Mouse (Mus musculus) v-Abl transformed pro-B cells (cell line): ENCODE data around the gene Zfp61.

ENCODE experiments used
- in situ Hi-C, 2 experiments: fragments of 400-800 bp; cut with MboI; formaldehyde crosslinking; loops; one replicate each; pipeline ENCODE4 v1.15.1; 2025; ENCODE audit not compliant: unreplicated experiment in 2 of 2

Gene Zfp61

DNA sequence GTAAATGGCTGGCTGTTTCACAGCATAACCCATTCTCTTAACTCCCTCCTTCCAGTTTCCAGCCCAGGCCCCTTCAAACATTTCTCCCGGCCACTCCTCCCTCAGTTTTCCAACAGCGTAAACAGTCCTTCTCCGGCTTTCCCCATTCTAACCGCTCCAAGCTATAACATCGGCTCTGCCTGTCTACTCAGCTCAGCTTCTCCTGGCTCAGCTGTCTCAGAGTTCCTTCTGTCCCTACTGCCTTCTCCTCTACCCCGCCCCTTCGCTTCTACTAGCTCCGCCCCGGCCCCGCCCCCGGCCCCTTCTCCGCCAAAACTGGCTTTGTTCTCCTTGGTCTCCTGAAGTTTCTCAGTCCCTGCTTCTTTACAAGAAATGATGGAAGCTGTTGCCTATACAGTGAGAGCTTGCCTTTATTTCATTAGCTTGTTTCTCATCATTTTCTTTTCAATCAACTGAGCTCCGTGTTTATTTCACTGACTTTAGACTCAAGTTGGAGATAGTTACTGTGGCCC, at the start of gene Zfp61:
Gene Zfp61, minus strand, starts transcription at position 462 of the 512 bp plus-strand sequence.
- in situ Hi-C loops, result loop anchor here (25.0 kb wide), 2 partner anchors 661 to 1461 kb away; partner anchors contain the start of genes Hnrnpul1 (in 2 of the 2) and Rabac1 (in 1 of the 2)

DNA sequence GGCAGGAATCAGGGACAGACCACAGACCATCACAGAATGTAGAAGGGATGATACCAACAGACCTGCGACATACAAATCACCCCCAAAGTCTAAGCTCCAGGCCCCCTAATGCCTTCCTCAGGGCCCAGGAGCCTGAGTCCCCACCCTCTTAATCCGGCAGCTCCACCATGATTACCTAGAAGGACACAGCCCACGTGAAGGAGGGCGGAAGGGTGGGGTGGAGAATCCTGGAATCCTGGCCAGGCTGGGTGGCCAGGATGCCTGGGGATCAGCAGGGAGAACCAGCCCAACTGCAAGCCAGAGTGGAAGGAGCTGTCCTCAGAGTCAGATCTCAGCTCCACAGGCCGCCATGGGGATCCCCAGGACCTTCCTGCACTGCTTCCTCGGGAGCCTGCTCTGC, 47.9 kb upstream of the Zfp61 start, which contains the start of gene Lypd5:
Gene Lypd5, plus strand, starts transcription at position 301 of the 400 bp plus-strand sequence.
- in situ Hi-C loops, result no loop called here

DNA sequence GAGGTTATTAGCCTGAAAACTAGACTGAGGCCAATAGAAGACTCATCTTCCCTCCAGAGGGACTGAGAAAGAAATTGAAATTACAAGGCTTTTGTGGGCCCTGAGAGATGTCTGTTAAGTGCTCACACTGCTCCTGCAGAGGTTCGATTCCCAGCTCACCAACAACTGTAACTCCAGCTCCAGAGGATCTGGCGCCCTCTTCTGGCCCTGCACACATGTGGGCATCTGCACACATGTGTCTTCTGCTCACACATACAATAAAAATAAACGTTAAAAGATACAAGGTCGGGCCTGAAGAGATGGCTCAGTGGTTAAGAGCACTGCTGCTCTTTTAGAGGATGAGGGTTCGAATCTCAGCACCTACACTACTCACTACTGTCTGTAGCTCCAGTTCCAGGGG, 45.4 kb upstream of the Zfp61 start:
- in situ Hi-C loops, result no loop called here

DNA sequence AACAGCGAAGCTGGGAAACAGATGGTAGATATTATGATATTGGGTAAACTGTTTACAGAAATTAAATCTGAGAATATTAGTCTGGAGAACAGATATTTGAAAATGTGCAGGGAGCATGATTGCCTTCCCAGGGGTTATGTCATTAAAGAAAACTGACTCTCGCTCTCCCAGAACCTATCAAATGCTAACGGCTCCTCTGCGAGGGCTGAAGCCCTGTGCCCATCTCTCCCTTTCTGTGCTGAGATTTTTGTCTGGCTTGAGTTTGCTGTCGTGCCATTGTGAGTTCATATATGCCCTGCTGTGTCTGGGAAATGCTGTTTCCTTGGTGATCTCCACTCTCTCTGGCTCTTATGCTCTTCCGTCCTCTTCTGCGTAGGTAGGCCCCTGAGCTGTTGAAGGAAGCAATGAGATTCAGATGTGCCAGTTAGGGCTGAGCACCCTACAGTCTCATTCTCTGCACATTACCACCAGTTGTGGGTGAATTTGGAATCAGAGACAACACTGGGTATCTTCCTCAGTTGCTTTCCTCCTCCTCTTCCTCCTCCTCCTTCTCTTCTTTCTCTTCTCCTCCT, 42.8 kb upstream of the Zfp61 start:
- in situ Hi-C loops, result no loop called here

DNA sequence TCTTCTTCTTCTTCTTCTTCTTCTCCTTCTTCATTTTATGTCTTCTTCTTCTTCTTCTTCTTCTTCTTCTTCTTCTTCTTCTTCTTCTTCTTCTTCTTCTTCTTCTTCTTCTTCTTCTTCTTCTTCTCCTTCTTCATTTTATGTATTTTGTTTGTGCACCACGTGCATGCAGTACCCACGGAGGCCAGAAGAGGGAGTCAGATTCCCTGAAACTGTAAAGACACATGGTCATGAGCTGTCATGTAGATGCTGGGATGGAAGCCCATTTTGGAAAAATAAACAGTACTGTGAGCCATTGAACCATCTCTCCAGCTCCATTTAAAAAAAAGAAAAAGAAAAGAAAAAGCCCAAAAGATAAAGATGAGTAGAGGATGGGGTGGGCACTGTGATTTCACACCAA, 37.2 kb upstream of the Zfp61 start:
- in situ Hi-C loops, result no loop called here

DNA sequence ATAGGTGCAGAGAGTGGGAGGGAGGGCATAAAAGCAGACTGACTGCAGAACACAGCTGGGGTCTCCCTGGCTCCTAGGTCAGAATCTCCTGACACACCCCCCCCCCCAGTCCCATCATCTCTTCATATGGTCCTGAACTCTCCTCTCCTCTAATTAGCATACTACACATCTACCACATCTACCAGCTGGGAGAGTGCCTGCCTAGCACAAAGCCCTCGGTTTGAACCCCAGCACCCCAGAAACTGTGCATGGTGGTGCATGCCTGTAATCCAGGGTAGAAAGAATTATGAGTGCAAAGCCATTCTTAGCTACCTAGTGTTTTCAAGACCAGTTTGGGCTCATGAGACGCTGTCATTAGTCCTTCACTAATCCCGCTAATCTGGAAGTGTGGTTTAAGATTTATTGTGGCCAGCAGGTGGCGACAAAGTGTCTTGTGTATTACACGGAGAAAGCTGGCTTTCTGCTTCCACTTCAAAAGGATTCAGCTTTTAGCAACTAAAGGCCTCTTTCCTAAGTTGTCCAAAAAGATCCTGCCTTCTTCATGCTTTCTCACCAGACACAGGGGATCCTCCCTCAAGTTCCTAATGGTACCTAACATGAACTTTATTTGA, 34.8 kb upstream of the Zfp61 start:
- in situ Hi-C loops, result no loop called here

DNA sequence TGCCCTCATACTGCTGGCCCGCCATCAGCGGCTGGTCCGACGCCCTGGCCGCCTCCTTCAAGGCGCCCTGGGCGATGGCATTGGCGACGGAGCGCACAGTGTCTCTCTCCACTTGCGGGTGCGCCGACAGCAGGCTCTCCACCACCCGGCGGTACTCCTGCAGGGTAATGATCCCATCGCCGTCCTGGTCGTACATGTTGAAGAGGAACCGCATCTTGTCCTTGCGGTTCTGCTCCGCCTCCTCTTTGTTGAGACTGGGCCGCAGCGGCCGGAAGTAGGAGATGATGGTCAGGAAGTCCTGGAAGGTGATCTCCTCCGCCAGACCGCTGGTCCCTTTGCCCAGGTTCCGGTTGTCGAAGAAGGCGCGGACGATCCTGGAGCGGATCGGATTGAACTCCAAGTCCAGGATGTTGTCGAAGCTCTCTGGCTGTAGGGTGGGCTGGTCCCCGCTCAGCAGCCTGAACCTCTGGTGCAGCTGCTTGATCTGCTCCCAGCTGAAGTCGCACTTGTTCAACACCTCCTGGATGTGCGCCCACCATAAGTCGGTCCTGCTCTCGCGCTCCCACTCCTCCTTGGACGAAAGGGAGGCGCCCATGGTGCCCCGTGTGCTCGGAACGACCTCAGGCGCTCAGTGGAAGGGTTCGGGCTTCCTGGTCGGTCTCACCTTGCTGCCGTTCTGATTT, 32.4 kb upstream of the Zfp61 start, which contains the start of gene Tescl:
Gene Tescl, minus strand, starts transcription at position 633 of the 683 bp plus-strand sequence.
- in situ Hi-C loops, result no loop called here

DNA sequence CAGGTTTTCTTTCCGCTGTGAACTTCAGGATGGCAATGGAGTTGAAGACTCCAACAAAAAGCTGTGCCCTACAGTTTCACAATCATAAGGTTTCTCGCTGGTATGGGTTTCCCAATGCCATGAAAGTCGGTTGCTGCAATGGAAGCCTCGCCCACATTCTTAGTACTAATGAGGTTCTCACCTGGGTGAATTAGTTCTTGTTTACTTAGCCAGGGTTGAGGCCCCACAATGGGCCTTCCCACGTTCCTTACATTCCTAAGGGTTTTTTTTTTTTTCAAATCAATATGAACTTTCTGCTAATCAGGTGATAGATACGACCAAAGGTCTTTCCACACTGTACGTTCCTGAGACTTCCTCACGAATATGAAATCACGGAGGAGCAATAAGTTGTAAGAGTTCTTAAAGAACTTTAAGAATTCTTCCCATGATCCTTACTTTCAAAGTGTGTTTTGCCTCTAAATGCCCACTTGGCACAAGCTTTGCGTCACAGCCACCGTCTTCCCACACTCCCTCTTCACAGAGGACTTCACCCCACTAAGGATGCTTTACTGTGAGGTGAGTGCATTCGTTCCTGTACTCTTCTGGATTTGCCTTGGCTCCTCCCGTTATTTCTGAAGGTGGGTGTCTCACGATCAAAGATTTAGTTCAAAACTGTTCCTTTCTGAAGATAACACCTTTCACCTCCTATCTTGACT, 26.4 kb upstream of the Zfp61 start:
- in situ Hi-C loops, result no loop called here

DNA sequence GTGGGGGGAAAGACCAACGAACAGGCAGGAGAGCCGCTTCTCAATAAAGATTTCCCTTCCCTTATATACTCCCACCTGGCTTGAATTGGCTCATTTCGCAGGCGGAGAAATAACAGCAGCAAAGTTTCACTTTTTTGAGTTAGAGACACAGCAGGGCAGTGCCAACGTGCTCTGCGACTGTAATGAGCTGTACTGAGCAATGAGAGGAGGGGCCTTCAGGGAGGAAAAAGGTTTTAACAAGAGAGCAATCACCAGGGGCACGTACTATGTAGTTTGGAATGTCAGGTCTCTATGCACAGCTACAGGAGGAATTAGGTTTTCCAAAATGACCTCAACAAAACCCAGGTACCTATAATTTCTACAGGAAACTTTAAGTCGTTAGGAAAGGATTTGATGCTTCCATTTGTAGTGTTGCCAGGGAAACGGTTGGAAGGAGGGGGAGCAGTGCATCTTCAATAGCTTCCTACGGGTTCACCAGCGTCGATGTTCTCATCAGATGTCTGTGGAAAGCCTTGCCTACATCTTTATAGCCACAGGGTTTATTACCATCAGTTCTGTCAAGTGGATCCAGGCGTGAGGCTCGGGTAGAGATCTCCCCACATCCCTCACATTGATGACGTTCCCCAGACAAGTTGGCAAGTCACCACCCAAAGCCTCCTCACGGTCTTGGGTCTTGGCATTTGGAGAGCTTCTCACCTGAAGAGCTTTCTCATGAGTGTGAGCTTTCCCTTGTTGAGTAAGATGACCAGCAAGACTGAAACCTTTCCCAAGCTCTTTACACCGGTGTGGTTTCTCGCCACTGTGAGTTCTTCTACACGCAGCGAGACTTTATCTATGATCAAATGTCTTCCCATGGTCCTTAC, 25.5 kb upstream of the Zfp61 start:
- in situ Hi-C loops, result no loop called here

DNA sequence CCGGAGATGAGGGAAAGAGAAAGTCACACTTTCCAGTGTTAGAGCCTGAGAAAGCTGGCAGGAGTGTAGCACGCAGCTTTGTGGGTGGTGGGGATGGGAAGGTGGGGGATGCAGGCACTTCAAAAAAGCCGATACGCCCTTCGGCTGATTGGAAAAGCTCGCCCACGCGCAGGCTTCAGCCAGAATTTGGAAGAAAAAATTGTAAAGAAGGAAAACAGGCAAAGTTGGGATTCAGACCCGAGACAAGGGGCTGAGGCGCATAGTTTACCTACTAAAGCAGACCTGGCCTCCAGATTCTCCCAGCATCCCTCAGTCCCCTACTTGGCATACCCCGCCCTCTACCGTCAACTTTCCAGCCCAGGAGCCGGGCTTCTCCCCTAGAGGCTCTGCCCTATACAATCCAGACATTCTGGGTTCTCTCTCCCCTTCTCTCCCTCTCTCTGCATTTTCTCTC, 24.7 kb upstream of the Zfp61 start:
- in situ Hi-C loops, result no loop called here

DNA sequence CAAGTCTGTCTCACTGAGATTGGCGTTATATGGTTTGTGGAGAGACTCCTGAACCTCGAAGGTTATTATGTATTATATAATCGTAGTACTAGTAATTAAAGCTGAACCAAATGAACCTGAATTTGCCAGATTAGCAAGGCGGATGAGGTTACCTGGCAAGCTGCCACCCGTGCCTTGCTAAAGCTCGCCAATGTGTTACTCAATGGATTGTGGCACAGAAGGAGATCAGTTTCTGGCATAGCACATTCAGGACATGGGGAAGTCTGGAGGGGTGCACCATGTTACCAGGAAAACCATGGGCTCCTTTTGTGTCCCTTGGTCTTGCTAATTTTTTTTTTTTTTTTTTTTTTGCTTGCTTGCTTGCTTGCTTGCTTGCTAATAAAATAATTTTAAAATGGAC, 24.2 kb upstream of the Zfp61 start:
- in situ Hi-C loops, result no loop called here

DNA sequence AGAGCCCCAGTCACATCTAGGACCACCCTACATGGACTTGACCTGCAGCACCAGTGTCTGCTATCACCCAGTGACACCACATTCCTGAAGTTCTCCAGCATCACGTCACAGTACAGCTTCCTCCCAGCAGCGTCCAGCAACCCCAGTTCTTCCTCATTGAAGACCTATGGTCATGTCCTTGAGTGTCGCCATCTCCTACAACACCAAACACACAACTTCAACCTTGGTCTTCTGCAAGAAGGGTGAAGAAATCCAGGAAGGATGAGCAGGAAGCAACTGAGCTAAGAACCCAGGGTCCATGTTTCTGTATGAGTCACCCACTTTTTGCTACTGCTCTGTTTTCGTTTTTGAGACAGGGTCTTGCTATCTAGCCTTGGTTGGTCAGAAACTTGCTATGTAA, 21.6 kb upstream of the Zfp61 start:
- in situ Hi-C loops, result loop anchor here (25.0 kb wide), 2 partner anchors 640 to 1440 kb away; partner anchors contain the start of genes Hnrnpul1 (in 2 of the 2) and Rabac1 (in 1 of the 2)

DNA sequence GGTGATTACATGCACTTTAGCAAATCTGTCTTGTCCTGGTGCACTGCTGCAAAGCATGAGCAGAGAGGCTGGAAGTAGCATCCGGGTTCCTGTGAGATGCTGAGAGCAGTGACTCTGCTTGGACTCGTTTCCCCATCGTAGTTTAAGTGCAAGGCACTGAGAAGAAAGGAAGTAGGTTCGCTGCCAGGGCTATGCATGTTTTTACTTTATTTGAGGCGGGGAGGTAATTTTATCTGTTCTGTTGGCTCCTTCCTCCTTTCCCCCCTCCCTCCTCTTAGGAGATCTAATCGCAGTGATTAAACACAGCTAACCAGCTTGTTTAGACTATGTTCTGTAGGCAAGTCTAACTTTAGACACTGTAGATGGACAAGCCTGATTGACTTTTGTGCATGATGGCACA, 17.9 kb upstream of the Zfp61 start:
- in situ Hi-C loops, result loop anchor here (5.0 to 25.0 kb wide), 5 partner anchors 76 to 1443 kb away; partner anchors contain the start of genes Hnrnpul1 (in 2 of the 2), Zfp180 (in 2 of the 2), Rabac1 (in 1 of the 2) and Smg9 (in 1 of the 2)

DNA sequence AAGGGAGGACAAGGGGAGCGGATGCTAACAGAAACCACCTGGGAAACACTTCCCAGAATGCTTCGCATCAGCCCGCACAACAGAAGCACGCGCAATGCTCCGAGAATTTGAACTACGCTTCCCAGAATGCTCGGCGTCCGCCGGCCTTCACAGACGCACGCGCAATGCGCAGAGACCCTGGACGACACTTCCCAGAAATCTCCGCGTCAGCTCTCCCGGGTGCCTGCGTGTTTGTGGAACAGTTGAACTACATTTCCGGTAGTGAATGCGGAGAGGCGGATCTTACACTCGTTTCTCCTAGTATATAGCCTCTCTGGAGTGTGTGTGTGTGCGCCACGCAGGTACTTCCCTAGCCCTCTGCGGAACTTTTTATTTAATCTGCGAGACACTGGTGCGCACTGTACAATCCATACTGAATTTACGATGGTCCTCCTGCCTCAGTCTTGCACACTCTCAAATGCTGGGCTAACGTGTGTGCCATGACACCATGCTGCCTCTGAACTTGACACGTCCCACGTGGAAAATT, 15.6 kb upstream of the Zfp61 start, which contains the start of gene Zfp94:
Gene Zfp94, minus strand, starts transcription at position 100 of the 526 bp plus-strand sequence.
- in situ Hi-C loops, result loop anchor here (5.0 to 25.0 kb wide), 5 partner anchors 78 to 1446 kb away; partner anchors contain the start of genes Hnrnpul1 (in 2 of the 2), Zfp180 (in 2 of the 2), Rabac1 (in 1 of the 2) and Smg9 (in 1 of the 2)

DNA sequence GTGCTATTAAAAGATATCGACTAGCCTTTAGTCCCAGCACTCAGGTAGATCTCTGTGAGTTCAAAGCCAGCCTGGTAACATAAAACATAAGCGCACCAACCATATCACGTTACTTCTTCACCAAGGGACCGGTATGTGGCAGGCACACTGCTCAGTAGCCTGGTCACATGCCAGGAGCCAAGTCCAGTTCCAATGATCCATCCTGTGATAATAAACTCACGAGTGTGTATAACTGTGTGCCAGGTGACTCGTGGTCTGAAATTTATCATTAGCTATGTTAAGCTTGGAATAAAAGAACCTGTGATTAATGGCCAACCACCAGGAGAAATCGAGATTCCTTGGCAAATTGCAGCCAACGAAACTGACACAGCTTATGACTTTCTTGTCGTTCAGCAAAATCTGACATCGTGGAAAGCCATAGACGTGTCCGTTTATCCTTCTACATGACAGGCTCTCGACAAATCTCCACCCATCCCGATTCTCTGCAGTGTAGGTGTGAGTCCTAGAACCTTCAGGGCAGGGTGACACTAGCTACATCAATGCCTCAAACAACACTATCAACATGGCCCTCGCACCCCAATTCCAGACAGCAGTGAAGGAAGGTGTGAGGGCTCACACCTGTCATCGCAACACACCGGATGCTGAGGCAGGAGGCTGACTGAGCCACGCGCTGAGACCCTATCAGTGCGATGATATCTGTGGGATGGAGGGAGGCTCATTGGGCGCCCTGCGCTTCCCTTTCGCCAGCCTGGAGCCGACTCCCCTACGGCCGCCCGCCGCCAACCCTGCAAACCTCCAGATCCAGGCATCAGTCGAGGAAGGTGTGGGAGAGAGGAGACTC, 14.9 kb upstream of the Zfp61 start:
- in situ Hi-C loops, result loop anchor here (5.0 to 25.0 kb wide), 5 partner anchors 79 to 1446 kb away; partner anchors contain the start of genes Hnrnpul1 (in 2 of the 2), Zfp180 (in 2 of the 2), Rabac1 (in 1 of the 2) and Smg9 (in 1 of the 2)

DNA sequence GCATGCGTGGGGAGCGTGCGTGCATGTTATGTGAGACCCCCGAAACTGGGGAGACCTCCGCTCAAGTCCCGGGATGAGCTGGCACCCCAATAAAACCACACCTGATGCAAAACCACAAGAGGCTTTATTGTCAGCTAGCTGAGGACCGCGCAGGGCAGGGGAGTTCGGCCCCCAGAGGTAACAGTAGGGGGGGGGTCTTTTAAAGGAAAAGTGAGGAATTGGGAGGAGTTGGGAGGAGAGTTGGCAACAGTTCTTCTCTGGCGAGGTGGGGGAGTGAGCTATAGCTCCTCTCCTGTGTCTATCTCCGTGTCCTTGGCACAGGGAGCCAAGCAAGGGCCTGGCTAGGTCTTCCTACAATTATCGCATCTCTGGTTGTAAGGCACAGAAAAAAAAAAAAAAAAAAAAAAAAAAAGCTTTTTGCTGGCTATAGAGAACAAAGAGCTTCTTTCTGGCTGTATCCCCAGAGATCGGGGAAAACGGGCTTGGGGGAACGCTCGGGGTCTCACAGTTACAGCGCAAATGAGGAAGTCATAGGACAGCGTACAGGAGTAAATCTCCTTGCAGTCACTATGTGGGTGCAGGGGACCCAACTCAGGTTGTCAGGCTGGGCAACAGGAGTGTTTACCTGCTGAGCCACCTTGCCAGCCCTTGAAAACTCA, 1.1 kb downstream of the Zfp61 start:
- in situ Hi-C loops, result loop anchor here (25.0 kb wide), 2 partner anchors 662 to 1462 kb away; partner anchors contain the start of genes Hnrnpul1 (in 2 of the 2) and Rabac1 (in 1 of the 2)

DNA sequence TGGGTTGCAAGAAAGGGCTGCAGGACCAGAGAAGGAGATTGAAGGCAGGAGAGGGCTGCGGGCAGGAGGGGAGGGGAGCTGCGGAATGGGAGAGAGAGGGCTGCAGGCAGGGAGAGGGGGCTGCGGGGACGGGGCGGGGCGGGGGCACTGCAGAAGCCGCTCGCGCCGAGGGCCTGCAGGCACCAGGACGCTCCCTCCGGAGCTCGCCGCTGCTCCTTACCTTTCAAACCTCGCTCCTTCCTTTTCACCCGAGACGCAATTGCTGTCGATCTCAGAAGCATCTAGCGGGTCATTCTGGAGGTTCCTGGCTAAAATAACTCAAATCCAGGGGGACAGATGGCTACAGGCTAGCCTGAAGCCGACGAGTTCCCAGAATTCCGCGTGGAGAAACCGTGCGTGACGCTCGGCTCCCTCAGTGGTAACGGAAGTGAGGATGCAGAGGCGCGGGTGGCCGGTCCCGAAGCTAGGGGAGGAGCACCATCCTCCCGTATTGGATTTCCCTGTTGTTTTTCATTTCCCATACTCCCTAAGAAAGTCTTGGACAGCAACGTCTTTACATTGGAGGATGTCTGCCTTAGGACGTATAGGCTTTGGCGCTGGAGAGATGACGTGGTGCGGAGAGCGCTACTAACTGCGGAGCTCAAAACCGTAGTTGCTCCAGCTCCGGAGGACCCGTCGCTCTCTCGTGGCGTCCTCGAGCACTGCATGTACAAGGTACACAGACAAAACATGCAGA, 1.9 kb downstream of the Zfp61 start:
- in situ Hi-C loops, result no loop called here
